Mouse (Mus musculus) ES-Bruce4 (cell line): ENCODE measurements at regions not wholly inside any gene's neighbourhood (a gene's known extent, or its start where the extent isn't known, plus 50 kb on each side); places are given as distances from the start of the nearest gene placed in this dataset.

Experiments
- CTCF ChIP-seq: IDR thresholded peaks from one replicate; pipeline ENCODE4 v1.8.1; 2011; ENCODE audit warnings: low read depth, low read length
- EP300 ChIP-seq: IDR thresholded peaks from 2 replicates; pipeline ENCODE4 v1.6.1; 2011; ENCODE audit warnings: low read depth, low read length; ENCODE audit not compliant: insufficient read depth
- POLR2A ChIP-seq: IDR thresholded peaks from one replicate; pipeline ENCODE4 v1.8.1; 2011; ENCODE audit warnings: low read length; ENCODE audit not compliant: insufficient read depth

- TF ChIP-seq CTCF (no peak), POLR2A (no peak), EP300 (no peak)
These were observed 113.5 kb downstream of the Cdc5l start for GRCm38 (mm10) chr17:45320074-45320473.
